Mouse (Mus musculus) inflammation-experienced regulatory T-cells, adult 6 months (primary cell): ENCODE measurements around the gene Hoxa4. TPM values are rescaled to one million over a fixed set of nuclear protein-coding genes. Genes with fewer than 3 reads are reported as not detected.

ENCODE experiments used
- ATAC-seq: one replicate; pipeline ENCODE4 v1.8.0; 2017
- polyA plus RNA-seq, 3 experiments: library from polyadenylated mRNA; unstranded; fragments of 100-300 nt; shearing (Covaris generic); gene quantifications; one replicate each; pipeline ENCODE4 v1.2.1; 2017

The Hoxa4 gene
- polyA plus RNA-seq, 3 experiments from 2014 or later: not detected

- ATAC-seq: no peak
These were observed 11.5 kb upstream of the Hoxa4 start for GRCm38 (mm10) chr6:52203121-52203370.

- ATAC-seq: no peak
These were observed 11.0 kb upstream of the Hoxa4 start for GRCm38 (mm10) chr6:52202362-52203120.

- no peak for ATAC-seq
These were observed 9.7 kb upstream of the Hoxa4 start for GRCm38 (mm10) chr6:52201269-52201668.

GRCm38 (mm10) chr6:52200751-52201250 is 9.2 kb upstream of the Hoxa4 start:
- ATAC-seq: no peak

GRCm38 (mm10) chr6:52200073-52200750 is 8.7 kb upstream of the Hoxa4 start:
- no peak for ATAC-seq

GRCm38 (mm10) chr6:52197271-52197670 is 5.7 kb upstream of the Hoxa4 start:
- ATAC-seq: no peak

GRCm38 (mm10) chr6:52196811-52197210 is 5.3 kb upstream of the Hoxa4 start:
- ATAC-seq: no peak

- no peak for ATAC-seq
These were observed 3.1 kb upstream of the Hoxa4 start for GRCm38 (mm10) chr6:52194690-52195089.

GRCm38 (mm10) chr6:52191860-52192550 is 452 bp upstream of the Hoxa4 start:
- peak; percentile 92 for ATAC-seq

- ATAC-seq: no peak
These were observed 1.1 kb downstream of the Hoxa4 start for GRCm38 (mm10) chr6:52190410-52190809.

GRCm38 (mm10) chr6:52189909-52190308 is 1.6 kb downstream of the Hoxa4 start:
- no peak for ATAC-seq

GRCm38 (mm10) chr6:52189172-52189591 is 2.4 kb downstream of the Hoxa4 start:
- ATAC-seq: no peak

GRCm38 (mm10) chr6:52186500-52186899 is 5.1 kb downstream of the Hoxa4 start:
- no peak for ATAC-seq

GRCm38 (mm10) chr6:52185834-52186233 is 5.7 kb downstream of the Hoxa4 start:
- no peak for ATAC-seq

- ATAC-seq: no peak
These were observed 6.3 kb downstream of the Hoxa4 start for GRCm38 (mm10) chr6:52185222-52185621.

- ATAC-seq: no peak
These were observed 6.9 kb downstream of the Hoxa4 start for GRCm38 (mm10) chr6:52184668-52185067.

- no peak for ATAC-seq
These were observed 8.1 kb downstream of the Hoxa4 start for GRCm38 (mm10) chr6:52183311-52184080.

- no peak for ATAC-seq
These were observed 8.8 kb downstream of the Hoxa4 start for GRCm38 (mm10) chr6:52182793-52183192.

GRCm38 (mm10) chr6:52182030-52182429 is 9.5 kb downstream of the Hoxa4 start:
- no peak for ATAC-seq

- ATAC-seq: no peak
These were observed 10.8 kb downstream of the Hoxa4 start for GRCm38 (mm10) chr6:52180726-52181125.

GRCm38 (mm10) chr6:52180213-52180710 is 11.3 kb downstream of the Hoxa4 start:
- ATAC-seq: no peak

- no peak for ATAC-seq
These were observed 11.9 kb downstream of the Hoxa4 start for GRCm38 (mm10) chr6:52179690-52180089.
